Mouse (Mus musculus): ENCODE data around the gene Hdlbp. TPM values are rescaled to one million over a fixed set of nuclear protein-coding genes. Genes with fewer than 3 reads are reported as not detected.
"Not testable (repeated sequence)": the region's sequence is repeated elsewhere in the genome, so short reads cannot be mapped to it uniquely, and the experiment has no call there.

The Hdlbp gene
- polyA plus RNA-seq, 1 experiment from 2014 or later: 72.5 TPM

DNA sequence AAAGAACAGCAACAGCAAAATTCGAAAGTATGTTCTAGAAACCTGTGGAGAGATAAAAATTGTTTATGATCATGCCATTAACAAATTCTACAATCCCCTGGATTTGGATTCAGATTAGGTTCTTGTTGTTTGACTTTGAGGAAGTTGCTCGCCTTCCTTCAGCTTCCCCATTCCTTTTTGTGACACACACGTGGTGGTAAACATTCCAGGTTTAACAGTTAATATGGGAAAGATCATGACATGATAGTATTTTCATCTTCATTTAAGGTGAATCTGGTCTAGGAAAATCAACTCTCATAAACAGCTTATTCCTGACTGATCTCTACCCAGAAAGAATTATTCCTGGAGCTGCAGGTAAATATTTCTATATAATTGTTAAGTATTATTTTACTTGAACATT, 16.7 kb upstream of the Hdlbp start:
- Histone ChIP-seq H3K4me2 (ENCODE audit: low read length) (no peak overlapping the region), H3K4me1 (ENCODE audit: control insufficient read depth, insufficient read depth, low read depth, low read length) (no peaks in the 10 kb centered on the region), H3K27me3 (replicated peaks; ENCODE audit: control insufficient read depth, insufficient read depth, low read length) (no peaks in the 10 kb centered on the region), H3K27ac (ENCODE audit: low read depth, low read length) (no peak overlapping the region), H3K9me3 (ENCODE audit: control insufficient read depth, low read length) (no peaks in the 10 kb centered on the region), H3K9ac (ENCODE audit: low read depth, low read length) (no peak overlapping the region), H3K4me3 (ENCODE audit: low read length) (no peak overlapping the region), H3K36me3 (ENCODE audit: control insufficient read depth, insufficient read depth, low read length) (peaks cover 10% of the 10 kb centered on the region)
- no peak for ATAC-seq
- WGBS: 94% methylated on average over 3 of the region's 3 CpGs

DNA sequence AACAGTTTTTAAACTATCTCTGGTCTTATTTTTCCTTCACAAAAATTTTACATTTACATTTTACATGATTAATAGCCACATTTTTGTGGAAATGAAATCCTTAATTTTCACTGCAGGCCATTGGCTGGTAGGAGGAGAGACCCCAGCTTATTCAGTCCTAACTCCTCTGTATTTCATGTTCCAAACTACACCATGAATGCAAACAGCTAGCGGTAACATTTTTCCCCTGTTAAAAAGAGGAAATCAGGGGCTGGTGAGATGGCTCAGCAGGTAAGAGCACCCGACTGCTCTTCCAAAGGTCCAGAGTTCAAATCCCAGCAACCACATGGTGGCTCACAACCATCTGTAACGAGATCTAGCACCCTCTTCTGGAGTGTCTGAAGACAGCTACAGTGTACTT, 7.7 kb upstream of the Hdlbp start:
- not testable (repeated sequence) for H3K9me3 ChIP-seq (ENCODE audit: control insufficient read depth, low read length); H3K4me3 ChIP-seq (ENCODE audit: low read length); ATAC-seq; H3K27ac ChIP-seq (ENCODE audit: low read depth, low read length); H3K4me1 ChIP-seq (ENCODE audit: control insufficient read depth, insufficient read depth, low read depth, low read length); H3K27me3 ChIP-seq (replicated peaks; ENCODE audit: control insufficient read depth, insufficient read depth, low read length); H3K9ac ChIP-seq (ENCODE audit: low read depth, low read length); H3K4me2 ChIP-seq (ENCODE audit: low read length); H3K36me3 ChIP-seq (ENCODE audit: control insufficient read depth, insufficient read depth, low read length)
- WGBS: 89% methylated on average over 2 of the region's 3 CpGs

DNA sequence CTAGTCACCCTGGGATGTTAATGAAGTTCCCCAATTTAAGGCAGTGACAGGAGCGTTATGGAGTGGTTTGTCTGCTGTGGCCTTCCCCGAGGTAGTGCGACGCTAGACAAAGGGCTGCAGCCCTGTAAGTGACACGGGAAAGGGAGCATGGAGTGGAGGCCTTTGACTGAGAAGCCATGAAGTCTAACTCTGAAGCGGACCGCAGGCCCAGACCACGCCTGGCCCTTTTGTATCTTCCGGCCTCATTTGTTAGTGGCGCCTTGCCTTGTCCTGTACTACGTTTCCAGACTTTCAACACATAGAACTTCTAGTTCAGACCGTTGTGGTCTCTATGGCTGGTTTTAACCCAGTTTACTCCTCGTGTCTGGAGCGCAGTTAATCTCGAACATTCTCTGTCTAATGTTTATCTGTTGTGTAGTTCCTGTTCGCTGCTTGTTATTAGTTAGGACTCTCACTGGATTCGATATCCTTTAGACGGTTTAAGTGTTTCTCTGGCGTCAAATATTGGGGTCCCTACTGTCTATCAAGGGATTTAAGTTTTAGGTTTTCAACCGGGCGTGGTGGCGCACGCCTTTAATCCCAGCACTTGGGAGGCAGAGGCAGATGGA, 965 bp upstream of the Hdlbp start:
- H3K4me3 ChIP-seq (ENCODE audit: low read length): peak overlapping the region; percentile 71
- H3K9ac ChIP-seq (ENCODE audit: low read depth, low read length): peak overlapping the region; percentile 84
- no peaks in the 10 kb centered on the region for H3K27me3 ChIP-seq (replicated peaks; ENCODE audit: control insufficient read depth, insufficient read depth, low read length)
- H3K27ac ChIP-seq (ENCODE audit: low read depth, low read length): peak overlapping the region; percentile 91
- peak overlapping the region; percentile 70 for H3K4me2 ChIP-seq (ENCODE audit: low read length)
- H3K4me1 ChIP-seq (ENCODE audit: control insufficient read depth, insufficient read depth, low read depth, low read length): peaks cover 15% of the 10 kb centered on the region
- H3K36me3 ChIP-seq (ENCODE audit: control insufficient read depth, insufficient read depth, low read length): no peaks in the 10 kb centered on the region
- WGBS: 7% methylated on average over 23 of the region's 23 CpGs
- H3K9me3 ChIP-seq (ENCODE audit: control insufficient read depth, low read length): no peaks in the 10 kb centered on the region
- no peak for ATAC-seq

DNA sequence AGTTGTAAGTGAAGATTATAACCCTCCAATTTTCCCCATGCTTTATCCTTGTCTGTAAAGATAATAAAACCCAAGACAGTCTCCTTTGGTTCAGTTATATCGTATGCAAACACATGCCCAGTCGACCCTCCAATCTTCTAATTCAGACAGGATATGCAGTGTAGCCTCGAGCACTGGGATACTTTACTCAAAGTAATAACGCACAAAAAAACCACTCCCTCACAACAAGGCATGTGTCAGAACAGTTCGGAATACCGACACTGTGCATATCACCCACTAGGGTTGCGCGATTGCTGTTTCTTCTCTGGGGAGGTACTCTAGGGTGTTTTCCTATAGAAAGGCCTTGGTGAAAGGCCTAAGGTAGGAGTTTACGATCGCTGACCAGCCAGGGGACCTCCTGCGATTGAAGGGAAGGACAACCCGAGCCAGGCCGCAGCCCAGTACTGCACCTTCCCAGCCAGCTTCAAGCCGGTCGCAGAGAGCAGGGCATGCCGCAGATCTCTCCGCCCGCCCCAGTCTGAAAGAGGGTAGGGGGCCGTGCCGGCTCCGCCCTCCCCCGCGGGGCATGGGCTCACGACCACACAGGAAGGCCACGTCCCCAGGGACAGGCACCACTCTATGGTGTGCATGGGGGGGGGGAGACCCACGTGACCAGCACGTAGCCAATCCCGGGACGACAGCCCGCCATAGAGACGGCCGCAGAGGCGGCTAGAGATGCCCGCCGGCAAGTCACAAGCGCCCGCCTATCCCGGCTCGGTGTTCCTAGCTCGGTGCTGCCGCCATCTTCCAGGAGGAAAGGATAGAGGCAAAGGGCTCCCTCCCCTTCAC, 643 bp downstream of the Hdlbp start:
- Histone ChIP-seq H3K4me3 (ENCODE audit: low read length) (peak overlapping the region; percentile 71), H3K9me3 (ENCODE audit: control insufficient read depth, low read length) (no peaks in the 10 kb centered on the region), H3K36me3 (ENCODE audit: control insufficient read depth, insufficient read depth, low read length) (no peaks in the 10 kb centered on the region), H3K9ac (ENCODE audit: low read depth, low read length) (peak overlapping the region; percentile 70), H3K27me3 (replicated peaks; ENCODE audit: control insufficient read depth, insufficient read depth, low read length) (no peaks in the 10 kb centered on the region), H3K27ac (ENCODE audit: low read depth, low read length) (peak overlapping the region; percentile 89), H3K4me2 (ENCODE audit: low read length) (peak overlapping the region; percentile 70), H3K4me1 (ENCODE audit: control insufficient read depth, insufficient read depth, low read depth, low read length) (peaks cover 15% of the 10 kb centered on the region)
- under 1% methylated on average over 27 of the region's 41 CpGs for WGBS
- ATAC-seq: peak; percentile 97

DNA sequence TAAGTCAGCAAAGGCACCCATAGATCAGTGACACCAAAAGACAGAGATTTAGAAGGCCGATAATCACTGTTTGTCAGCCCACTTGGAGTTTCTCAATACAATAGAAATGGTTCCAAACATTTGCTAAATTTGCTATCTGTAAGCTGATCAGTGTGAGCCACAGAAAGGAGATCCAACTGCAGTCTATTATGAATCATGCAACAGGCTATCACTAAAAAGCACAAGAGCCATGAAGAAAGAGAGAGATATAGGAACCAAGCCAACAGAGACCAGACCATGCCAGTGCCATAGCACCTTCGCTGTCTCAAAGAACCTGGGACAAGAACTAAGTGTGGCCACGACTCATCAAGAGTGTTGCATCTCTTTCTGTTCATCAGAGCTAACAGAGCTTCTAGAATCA, 2.9 kb downstream of the Hdlbp start:
- H3K9ac ChIP-seq (ENCODE audit: low read depth, low read length): no peak overlapping the region
- no peaks in the 10 kb centered on the region for H3K27me3 ChIP-seq (replicated peaks; ENCODE audit: control insufficient read depth, insufficient read depth, low read length)
- no peaks in the 10 kb centered on the region for H3K9me3 ChIP-seq (ENCODE audit: control insufficient read depth, low read length)
- no peak overlapping the region for H3K4me3 ChIP-seq (ENCODE audit: low read length)
- H3K4me2 ChIP-seq (ENCODE audit: low read length): no peak overlapping the region
- peaks cover 14% of the 10 kb centered on the region for H3K4me1 ChIP-seq (ENCODE audit: control insufficient read depth, insufficient read depth, low read depth, low read length)
- WGBS: 96% methylated on average over 3 of the region's 3 CpGs
- no peak for ATAC-seq
- H3K27ac ChIP-seq (ENCODE audit: low read depth, low read length): no peak overlapping the region
- H3K36me3 ChIP-seq (ENCODE audit: control insufficient read depth, insufficient read depth, low read length): no peaks in the 10 kb centered on the region

DNA sequence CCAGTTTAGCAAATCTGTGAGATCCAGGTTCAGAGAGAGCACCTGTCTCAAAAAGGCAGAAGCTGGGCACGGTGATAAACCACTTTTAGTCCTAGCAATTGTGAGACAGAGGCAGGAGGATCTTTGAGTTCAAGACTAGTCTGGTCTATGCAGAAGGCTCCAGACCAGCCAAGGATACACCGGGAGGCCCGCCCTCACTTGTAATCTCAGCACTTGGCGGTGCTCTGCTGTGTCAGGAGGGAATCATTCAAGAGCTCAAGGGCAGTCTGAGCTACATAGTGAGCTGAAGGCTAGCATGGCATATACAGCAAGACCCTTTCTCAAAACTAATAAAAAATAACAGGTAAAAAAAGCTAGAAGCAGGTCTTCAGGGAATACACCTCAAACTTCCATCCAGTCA, 10.0 kb downstream of the Hdlbp start:
- Histone ChIP-seq H3K9me3 (ENCODE audit: control insufficient read depth, low read length) (no peaks in the 10 kb centered on the region), H3K4me2 (ENCODE audit: low read length) (no peak overlapping the region), H3K4me1 (ENCODE audit: control insufficient read depth, insufficient read depth, low read depth, low read length) (no peaks in the 10 kb centered on the region), H3K27ac (ENCODE audit: low read depth, low read length) (no peak overlapping the region), H3K27me3 (replicated peaks; ENCODE audit: control insufficient read depth, insufficient read depth, low read length) (no peaks in the 10 kb centered on the region), H3K36me3 (ENCODE audit: control insufficient read depth, insufficient read depth, low read length) (no peaks in the 10 kb centered on the region), H3K4me3 (ENCODE audit: low read length) (no peak overlapping the region), H3K9ac (ENCODE audit: low read depth, low read length) (no peak overlapping the region)
- no peak for ATAC-seq
- WGBS: 95% methylated on average over 4 of the region's 4 CpGs

DNA sequence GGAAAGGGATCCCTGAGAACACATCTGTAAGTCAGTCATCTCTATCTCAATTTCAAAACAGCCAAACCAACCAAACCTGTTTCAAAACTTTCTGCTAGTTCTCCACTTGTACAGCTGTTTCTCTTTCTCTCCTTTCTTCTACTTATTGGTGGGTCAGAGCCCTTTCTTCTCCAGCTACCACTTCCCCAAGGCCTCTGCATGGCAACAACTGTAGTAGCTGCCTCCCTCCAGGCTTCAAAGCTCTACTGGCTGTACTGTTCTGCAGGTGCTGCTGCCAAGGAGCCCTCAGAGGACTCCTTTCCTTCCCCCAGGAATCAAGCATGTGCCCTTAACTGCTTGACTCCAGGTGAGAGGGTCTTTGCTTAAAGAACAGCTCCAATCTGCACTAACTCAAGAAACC, 12.9 kb downstream of the Hdlbp start:
- no peak for ATAC-seq
- H3K27me3 ChIP-seq (replicated peaks; ENCODE audit: control insufficient read depth, insufficient read depth, low read length): no peaks in the 10 kb centered on the region
- H3K4me3 ChIP-seq (ENCODE audit: low read length): no peak overlapping the region
- H3K27ac ChIP-seq (ENCODE audit: low read depth, low read length): no peak overlapping the region
- no peak overlapping the region for H3K4me2 ChIP-seq (ENCODE audit: low read length)
- no peaks in the 10 kb centered on the region for H3K36me3 ChIP-seq (ENCODE audit: control insufficient read depth, insufficient read depth, low read length)
- no peak overlapping the region for H3K9ac ChIP-seq (ENCODE audit: low read depth, low read length)
- no peaks in the 10 kb centered on the region for H3K4me1 ChIP-seq (ENCODE audit: control insufficient read depth, insufficient read depth, low read depth, low read length)
- no peaks in the 10 kb centered on the region for H3K9me3 ChIP-seq (ENCODE audit: control insufficient read depth, low read length)

DNA sequence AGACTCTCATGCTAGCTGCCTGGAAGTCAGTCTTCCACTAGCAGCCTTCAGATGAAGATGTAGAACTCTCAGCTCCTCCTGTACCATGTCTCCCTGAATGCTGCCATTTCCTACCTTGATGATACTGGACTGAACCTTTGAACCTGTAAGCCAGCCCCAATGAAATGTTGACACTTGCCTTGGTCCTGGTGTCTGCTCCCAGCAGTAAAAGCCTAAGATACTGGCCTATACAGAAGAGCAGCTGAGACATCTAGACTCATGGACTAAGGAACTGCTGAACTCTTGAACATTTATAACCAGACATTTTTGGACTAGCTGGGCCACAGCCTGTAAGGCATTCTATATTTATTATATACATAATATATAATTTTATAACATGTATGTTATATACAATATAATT, 13.5 kb downstream of the Hdlbp start:
- no peaks in the 10 kb centered on the region for H3K27me3 ChIP-seq (replicated peaks; ENCODE audit: control insufficient read depth, insufficient read depth, low read length)
- no peaks in the 10 kb centered on the region for H3K9me3 ChIP-seq (ENCODE audit: control insufficient read depth, low read length)
- no peak for ATAC-seq
- no peak overlapping the region for H3K9ac ChIP-seq (ENCODE audit: low read depth, low read length)
- H3K4me3 ChIP-seq (ENCODE audit: low read length): no peak overlapping the region
- no peak overlapping the region for H3K27ac ChIP-seq (ENCODE audit: low read depth, low read length)
- no peaks in the 10 kb centered on the region for H3K4me1 ChIP-seq (ENCODE audit: control insufficient read depth, insufficient read depth, low read depth, low read length)
- no peak overlapping the region for H3K4me2 ChIP-seq (ENCODE audit: low read length)
- no peaks in the 10 kb centered on the region for H3K36me3 ChIP-seq (ENCODE audit: control insufficient read depth, insufficient read depth, low read length)

DNA sequence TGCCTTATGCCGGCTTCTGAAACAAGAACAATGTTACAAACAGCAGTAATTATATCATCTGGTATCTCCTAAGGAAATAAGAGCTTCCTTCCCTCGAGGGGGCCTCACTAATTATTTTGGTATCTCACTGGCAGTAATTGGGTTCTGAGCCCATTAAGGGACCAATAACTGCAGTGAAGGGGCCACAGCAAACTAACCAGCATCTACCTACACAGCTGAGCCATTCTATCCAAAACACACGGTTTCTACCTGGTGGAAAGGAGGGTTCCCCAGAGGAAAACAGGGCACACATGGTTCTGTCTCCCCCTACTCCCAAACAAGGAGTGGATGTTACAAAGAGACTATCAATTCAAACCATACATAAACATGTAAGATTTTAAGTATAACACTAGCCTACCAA, 19.5 kb downstream of the Hdlbp start:
- no peaks in the 10 kb centered on the region for H3K9me3 ChIP-seq (ENCODE audit: control insufficient read depth, low read length)
- H3K9ac ChIP-seq (ENCODE audit: low read depth, low read length): no peak overlapping the region
- H3K4me2 ChIP-seq (ENCODE audit: low read length): no peak overlapping the region
- H3K27me3 ChIP-seq (replicated peaks; ENCODE audit: control insufficient read depth, insufficient read depth, low read length): no peaks in the 10 kb centered on the region
- H3K27ac ChIP-seq (ENCODE audit: low read depth, low read length): no peak overlapping the region
- WGBS: 55% methylated on average over 3 of the region's 3 CpGs
- H3K4me1 ChIP-seq (ENCODE audit: control insufficient read depth, insufficient read depth, low read depth, low read length): no peaks in the 10 kb centered on the region
- no peak for ATAC-seq
- H3K36me3 ChIP-seq (ENCODE audit: control insufficient read depth, insufficient read depth, low read length): no peaks in the 10 kb centered on the region
- H3K4me3 ChIP-seq (ENCODE audit: low read length): no peak overlapping the region
